19 mouse cellular contexts compared by ENCODE assay signal in genomic region chr3:116859752-116860151, GRCm38 (mm10). TPM values are rescaled to one million over a fixed set of nuclear protein-coding genes. Genes with fewer than 3 reads are reported as not detected.
A peak's percentile ranks its signal among the peaks of the same experiment; 100 is the strongest.
DNase-seq lines count a peak whose midpoint lies in the region; ATAC-seq and TF ChIP-seq lines count a peak whose summit lies in the region.
"Had no signal": no experiment of that assay in that cellular context is flagged by ENCODE, and none has a peak within 500 bp of the region (broad histone marks: within the 10 kb centered on the region; RNA-seq: fewer than 3 reads in every experiment).

No protein-coding gene starts in this region.

- peak overlapping the region; percentile 7; the same call in 1 of the 2 replicates for H3K4me3 ChIP-seq in heart, embryonic 13.5 days
- no peak overlapping the region for H3K4me3 ChIP-seq in heart, adult 2 months
- no peak overlapping the region for H3K4me3 ChIP-seq in macrophage (ENCODE audit: inconsistent target)
- H3K4me3 ChIP-seq: embryonic facial prominence, embryonic 13.5 days; forebrain, embryonic 12.5 days; midbrain, embryonic 15.5 days had no signal

- no peaks in the 10 kb centered on the region for H3K9me3 ChIP-seq in heart, embryonic 13.5 days
- H3K9me3 ChIP-seq: embryonic facial prominence, embryonic 13.5 days; forebrain, embryonic 12.5 days; midbrain, embryonic 15.5 days had no signal

- H3K27me3 ChIP-seq in heart, embryonic 13.5 days (replicated peaks), result no peaks in the 10 kb centered on the region
- H3K27me3 ChIP-seq in heart, adult 2 months (ENCODE audit: control insufficient read depth, insufficient read depth, low read length), result no peaks in the 10 kb centered on the region
- H3K27me3 ChIP-seq: embryonic facial prominence, embryonic 13.5 days; forebrain, embryonic 12.5 days; midbrain, embryonic 15.5 days had no signal

- TF ChIP-seq POLR2A in heart, adult 2 months (IDR thresholded peaks at IDR 0.05; ENCODE audit: insufficient read depth, low read depth, low read length), result no peak

- H3K36me3 ChIP-seq in heart, embryonic 13.5 days, result no peaks in the 10 kb centered on the region
- H3K36me3 ChIP-seq in heart, adult 2 months (ENCODE audit: control insufficient read depth, insufficient read depth, low read length), result no peaks in the 10 kb centered on the region
- H3K36me3 ChIP-seq in macrophage (ENCODE audit: inconsistent target), result no peaks in the 10 kb centered on the region
- H3K36me3 ChIP-seq: embryonic facial prominence, embryonic 13.5 days; forebrain, embryonic 12.5 days; midbrain, embryonic 15.5 days had no signal

- no peak for ATAC-seq in heart, embryonic 13.5 days (ENCODE audit: extremely low read depth, insufficient number of reproducible peaks, low FRiP score, low TSS enrichment)
- ATAC-seq: hindbrain, postnatal 0 days; midbrain, embryonic 15.5 days had no signal

- no peak for DNase-seq in heart, adult 2 months
- peak; percentile 49 for DNase-seq in ES-CJ7 (ENCODE audit: low read depth, low spot score)
- DNase-seq in liver, result peak; percentile 32
- no peak for DNase-seq in gastrocnemius, postnatal 4 days (ENCODE audit: low spot score in 2 of 2)
- DNase-seq in urinary bladder, postnatal 4 days (ENCODE audit: low spot score in 2 of 2), result no peak
- DNase-seq in left cerebral cortex, adult 9 months (ENCODE audit: low spot score in 2 of 2), result no peak
- DNase-seq: cerebellum, adult 9-10 months; gastrocnemius, postnatal 10 days; kidney, adult 8-10 months; layer of hippocampus, postnatal 36 days; left cerebral cortex, postnatal 4 days; lung, adult 2 months; right cerebral cortex, adult 18-20 months had no signal

- no peak overlapping the region; the same call in 1 of the 2 replicates for H3K27ac ChIP-seq in heart, embryonic 13.5 days (replicated peaks)
- no peak overlapping the region for H3K27ac ChIP-seq in heart, adult 2 months
- H3K27ac ChIP-seq in macrophage, result peak overlapping the region; percentile 94
- H3K27ac ChIP-seq: embryonic facial prominence, embryonic 13.5 days; forebrain, embryonic 12.5 days; hindbrain, postnatal 0 days; midbrain, embryonic 15.5 days had no signal

- H3K9ac ChIP-seq in heart, embryonic 13.5 days, result no peak overlapping the region
- no peak overlapping the region for H3K9ac ChIP-seq in heart, adult 2 months (ENCODE audit: low read depth, low read length)
- H3K9ac ChIP-seq: embryonic facial prominence, embryonic 13.5 days; forebrain, embryonic 12.5 days; midbrain, embryonic 15.5 days had no signal

- intact Hi-C loops in heart, adult 2 months (cut with DNase I), result no loop called here

- 64% methylated on average over 5 of the region's 5 CpGs for WGBS in heart, embryonic 13.5 days
- WGBS in heart, adult 2 months, result 64% methylated on average over 5 of the region's 5 CpGs
- 70% methylated on average over 5 of the region's 5 CpGs for WGBS in macrophage (ENCODE audit: missing documents)

- TF ChIP-seq EP300 in heart, adult 2 months (IDR thresholded peaks at IDR 0.05; ENCODE audit: insufficient read depth, low read depth, low read length), result no peak

- peak overlapping the region; percentile 91 for H3K4me2 ChIP-seq in heart, embryonic 13.5 days
- H3K4me2 ChIP-seq: embryonic facial prominence, embryonic 13.5 days; forebrain, embryonic 12.5 days; midbrain, embryonic 15.5 days had no signal

- TF ChIP-seq CTCF in heart, adult 2 months (IDR thresholded peaks at IDR 0.05), result no peak

- no peaks in the 10 kb centered on the region for H3K79me2 ChIP-seq in heart, adult 2 months (replicated peaks; ENCODE audit: control insufficient read depth, insufficient read depth, low read length)
- H3K79me2 ChIP-seq in macrophage (ENCODE audit: inconsistent target), result peaks cover 38% of the 10 kb centered on the region

- peaks cover 10% of the 10 kb centered on the region; the same call in 1 of the 2 replicates for H3K4me1 ChIP-seq in heart, embryonic 13.5 days
- H3K4me1 ChIP-seq in heart, adult 2 months (ENCODE audit: control insufficient read depth, insufficient read depth, low read length), result peaks cover 4% of the 10 kb centered on the region
- H3K4me1 ChIP-seq: embryonic facial prominence, embryonic 13.5 days; forebrain, embryonic 12.5 days had no signal

RNA-seq across cellular contexts. Expression of gene Frrs1, which starts 0.5 kb away (rescaled TPM):
- polyA plus RNA-seq in heart, embryonic 13.5 days (2015; fragmentation: Nextera tagmentation; extraction: Ambion mirVana), result 17.1 and 18.1 TPM in 2 replicates
- 1 to 10 TPM; 2.4 to 3.2 TPM for total RNA-seq in heart, adult 2 months (2021)
- 3.6 TPM in 2 replicates for polyA plus RNA-seq in heart, adult 2 months (2012; rRNA removed)
- 100 to 1,000 TPM in 19 of 26 experiments, 10 to 100 TPM in 7; 47.7 to 195 (median 122) TPM for total RNA-seq in macrophage (2018; cell fraction: chromatin; rRNA removed)
- total RNA-seq in macrophage (2018; cell fraction: cytosol; rRNA removed), result 10 to 100 TPM; 25.5 to 51.7 (median 37.0) TPM
- total RNA-seq in macrophage (2018; cell fraction: nucleus; rRNA removed), result 100 to 1,000 TPM in 13 of 26 experiments, 10 to 100 TPM in 13; 47.4 to 175 (median 102) TPM
- 36.7 to 47.0 TPM (median 44.3 TPM) in 3 replicates for polyA plus RNA-seq in macrophage (2018)
- 1 to 10 TPM; 1.3 to 1.5 TPM for total RNA-seq in gastrocnemius, postnatal 4 days (2021)

RNA-seq across cellular contexts. Expression of gene Agl, which starts 51.8 kb away (rescaled TPM):
- polyA plus RNA-seq in heart, embryonic 13.5 days (2015; fragmentation: Nextera tagmentation; extraction: Ambion mirVana), result 43.3 and 44.3 TPM in 2 replicates
- 100 to 1,000 TPM; 173 to 200 TPM for total RNA-seq in heart, adult 2 months (2021)
- 41.1 and 99.5 TPM in 2 replicates for polyA plus RNA-seq in heart, adult 2 months (2012; rRNA removed)
- 10 to 100 TPM in 22 of 26 experiments, 1 to 10 TPM in 4; 4.5 to 80.1 (median 41.3) TPM for total RNA-seq in macrophage (2018; cell fraction: chromatin; rRNA removed)
- total RNA-seq in macrophage (2018; cell fraction: cytosol; rRNA removed), result 10 to 100 TPM in 24 of 26 experiments, 1 to 10 TPM in 2; 9.0 to 22.3 (median 15.1) TPM
- 10 to 100 TPM in 22 of 26 experiments, 1 to 10 TPM in 4; 8.2 to 59.7 (median 24.9) TPM for total RNA-seq in macrophage (2018; cell fraction: nucleus; rRNA removed)
- 13.0 to 14.4 TPM (median 13.4 TPM) in 3 replicates for polyA plus RNA-seq in macrophage (2018)
- 100 to 1,000 TPM; 272 to 307 TPM for total RNA-seq in gastrocnemius, postnatal 4 days (2021)

Comparison
In these comparisons a context has a peak if more than half of its experiments do, and no peak if none do; other contexts are left out.
1. DNase-seq: peak in ES-CJ7 (single experiment) and liver (single experiment); none in heart, adult 2 months (0 of 2), gastrocnemius, postnatal 4 days (0 of 2), urinary bladder, postnatal 4 days (0 of 2) and left cerebral cortex, adult 9 months (0 of 2).